Mouse (Mus musculus) right cerebral cortex, postnatal 36 days (tissue): ENCODE measurements around the gene Smo.

ENCODE experiments used
- DNase-seq, 2 experiments: peaks; one replicate each; pipeline ENCODE4 v3.0.0; 2022; ENCODE audit warnings: low spot score in 2 of 2, mixed read lengths in 1 of 2

The Smo gene

DNA sequence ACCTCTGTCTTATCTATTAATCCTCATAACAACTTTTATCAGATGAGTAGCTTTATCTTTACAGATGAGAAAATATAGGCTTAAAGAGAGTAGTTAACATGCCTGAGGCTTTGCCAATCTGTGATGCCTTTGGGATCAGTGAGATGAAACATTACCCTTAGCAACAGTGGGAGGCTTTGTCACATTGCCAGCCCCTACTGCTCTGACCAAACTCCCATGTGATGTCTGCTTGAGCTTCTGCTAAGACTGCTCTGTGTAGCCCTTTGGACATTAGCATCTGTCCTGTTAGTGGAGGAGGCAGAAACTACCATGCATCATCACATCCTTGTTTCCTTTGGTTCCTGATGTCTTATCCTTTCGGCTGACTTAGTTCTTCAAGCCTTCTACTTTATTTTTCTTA, 40.3 kb downstream of the Smo start:
- DNase-seq = no peak

- no peak for DNase-seq
Observed at GRCm38 (mm10) chr6:29776542-29777237, 41.4 kb downstream of the Smo start.

- DNase-seq = no peak
Observed at GRCm38 (mm10) chr6:29777238-29777555, 41.9 kb downstream of the Smo start.

- no peak for DNase-seq
Observed at GRCm38 (mm10) chr6:29780082-29780481, 44.8 kb downstream of the Smo start.

- no peak for DNase-seq
Observed at GRCm38 (mm10) chr6:29780571-29780970, 45.3 kb downstream of the Smo start.

DNA sequence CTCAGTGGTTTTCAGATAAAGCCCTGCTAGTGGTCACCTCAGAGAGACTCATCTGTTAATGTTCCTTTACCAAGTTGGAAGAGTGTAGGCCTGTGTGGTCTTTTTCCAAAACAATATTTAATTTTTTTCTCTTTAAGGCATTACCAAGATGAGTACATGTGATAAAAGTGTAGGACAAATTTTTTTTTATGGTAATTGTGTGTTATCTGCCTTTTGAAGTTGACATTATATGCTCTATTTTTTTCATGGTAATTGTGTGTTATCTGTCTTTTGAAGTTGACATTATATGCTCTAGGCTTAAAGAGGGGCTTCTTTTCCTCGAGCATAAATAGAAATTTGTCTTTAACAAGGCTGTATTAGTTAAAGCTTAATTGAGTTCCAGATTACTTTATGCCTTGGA, 46.9 kb downstream of the Smo start:
- DNase-seq = no peak

DNA sequence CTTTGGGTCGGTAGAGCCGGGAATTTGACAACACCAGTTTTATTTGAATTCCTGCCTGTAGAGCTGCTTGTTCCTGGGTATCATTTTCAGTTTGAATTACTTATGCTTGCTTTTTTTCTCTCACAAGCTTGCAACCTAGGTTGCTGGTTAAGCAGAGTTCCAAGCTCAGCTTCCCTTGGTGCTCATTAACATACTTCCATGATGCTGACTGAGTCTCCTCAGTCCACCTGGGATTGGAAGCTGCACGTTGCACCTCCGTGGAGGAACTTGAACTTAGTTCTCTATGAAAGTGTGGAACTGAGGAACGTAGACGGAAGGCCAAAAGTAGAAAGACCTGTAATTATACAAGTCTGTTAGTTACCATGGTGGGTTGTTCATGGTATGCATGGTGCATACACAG, 48.7 kb downstream of the Smo start:
- DNase-seq = no peak

DNA sequence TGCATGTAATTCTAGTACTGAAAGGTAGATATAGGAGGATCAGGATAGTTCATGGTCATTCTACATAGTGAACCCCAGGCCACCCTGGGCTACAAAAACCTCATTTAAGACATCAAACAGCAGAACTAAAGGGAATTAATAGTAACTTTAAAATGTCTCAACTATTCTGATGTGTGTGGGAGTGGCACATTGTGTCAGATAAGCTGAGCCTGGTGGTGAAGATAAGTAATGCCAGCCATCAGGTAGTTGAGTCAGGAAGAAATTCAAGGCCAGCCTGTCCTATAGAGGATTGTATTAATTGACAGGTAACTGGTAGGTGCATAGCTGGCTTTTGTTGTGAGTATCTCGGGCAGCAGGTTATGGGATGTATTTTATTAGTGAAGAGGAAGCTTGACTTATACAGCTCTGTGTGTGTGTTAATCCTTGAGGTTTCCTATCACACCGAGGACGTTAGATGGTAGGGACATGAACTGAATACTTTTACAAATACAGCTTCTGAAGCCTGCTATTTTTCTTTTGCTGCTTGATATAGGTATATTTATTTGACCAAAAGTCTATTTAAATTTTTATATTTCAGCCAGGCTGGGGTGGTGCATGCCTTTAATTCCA, 49.2 kb downstream of the Smo start:
- DNase-seq = no peak

GRCm38 (mm10) chr6:29785759-29786158, 50.5 kb downstream of the Smo start:
- DNase-seq = no peak

DNA sequence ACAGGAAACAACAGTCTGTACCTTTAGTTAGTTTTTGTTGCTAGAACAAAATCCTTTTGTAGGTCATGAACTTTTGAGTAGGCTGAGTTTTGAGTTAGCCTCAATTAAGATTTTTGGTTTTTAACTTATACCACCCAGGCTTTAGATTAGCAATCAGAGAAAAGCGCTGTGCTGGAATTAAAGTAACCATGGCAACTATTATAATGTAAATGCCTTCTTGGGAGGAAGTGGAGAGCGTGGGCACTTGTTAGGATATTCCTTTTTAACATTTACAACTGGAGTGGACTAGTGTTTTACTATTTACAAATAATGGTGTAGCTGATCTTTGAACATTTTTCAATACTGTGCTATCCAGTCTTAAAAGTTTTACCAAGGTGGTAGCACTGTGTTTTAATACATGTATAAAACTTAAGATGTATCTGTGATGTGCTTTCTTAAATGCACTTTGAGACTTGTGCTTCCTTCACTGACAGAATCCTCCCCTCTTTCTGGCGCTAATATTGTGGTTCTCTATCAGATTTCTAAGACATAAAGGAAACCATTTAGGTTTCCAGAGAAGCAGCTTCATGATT, 53.6 kb downstream of the Smo start:
- no peak for DNase-seq

DNA sequence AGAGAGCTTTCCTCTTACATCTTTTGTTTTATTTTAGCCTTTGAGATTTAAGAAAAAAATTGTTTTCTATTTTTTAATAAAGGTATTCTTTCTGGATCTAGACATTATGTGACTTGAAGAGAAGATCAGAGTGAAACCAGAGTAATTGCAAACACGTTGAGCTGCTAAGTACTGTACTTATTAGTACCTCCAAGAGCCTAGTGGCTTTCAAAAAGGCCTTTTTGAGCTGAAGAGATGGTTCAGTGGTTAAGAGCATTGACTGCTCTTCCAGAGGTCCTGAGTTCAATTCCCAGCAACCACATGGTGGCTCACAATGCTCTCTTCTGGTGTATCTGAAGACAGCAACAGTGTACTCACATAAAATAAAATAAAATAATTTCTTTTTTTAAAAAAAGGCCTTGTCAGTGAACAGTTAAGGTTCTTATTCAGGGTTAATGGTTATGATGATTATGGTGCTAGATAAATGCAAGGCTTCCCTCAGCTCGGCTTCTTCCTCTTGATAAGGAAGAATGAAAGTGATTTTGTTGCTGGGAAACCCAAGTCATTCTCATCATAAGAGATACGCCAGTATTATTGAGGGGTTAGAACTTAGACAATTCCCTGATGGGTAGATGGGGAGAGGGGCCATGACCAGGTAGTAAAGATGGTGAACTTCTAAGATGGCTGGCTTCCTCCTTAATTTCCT, 54.9 kb downstream of the Smo start:
- DNase-seq = no peak

DNA sequence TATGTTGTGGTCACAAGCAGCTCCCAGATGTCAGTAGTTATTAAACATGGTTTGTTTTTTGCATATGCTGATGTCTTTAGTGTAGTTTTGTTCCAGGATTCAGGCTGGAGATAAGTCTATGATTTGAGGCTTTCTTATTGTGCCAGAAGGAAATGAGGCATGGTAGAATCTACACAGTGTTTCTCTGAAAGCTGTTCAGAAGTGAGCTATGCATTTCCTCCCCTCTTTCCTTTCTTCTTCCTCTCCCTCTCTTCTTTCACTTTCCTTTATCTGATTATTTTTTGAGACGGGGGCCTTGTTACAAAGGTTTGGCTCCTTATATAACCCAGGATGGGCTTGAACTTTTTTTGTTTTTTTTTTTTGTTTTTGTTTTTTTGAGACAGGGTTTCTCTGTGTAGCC, 58.2 kb downstream of the Smo start:
- DNase-seq = no peak

DNA sequence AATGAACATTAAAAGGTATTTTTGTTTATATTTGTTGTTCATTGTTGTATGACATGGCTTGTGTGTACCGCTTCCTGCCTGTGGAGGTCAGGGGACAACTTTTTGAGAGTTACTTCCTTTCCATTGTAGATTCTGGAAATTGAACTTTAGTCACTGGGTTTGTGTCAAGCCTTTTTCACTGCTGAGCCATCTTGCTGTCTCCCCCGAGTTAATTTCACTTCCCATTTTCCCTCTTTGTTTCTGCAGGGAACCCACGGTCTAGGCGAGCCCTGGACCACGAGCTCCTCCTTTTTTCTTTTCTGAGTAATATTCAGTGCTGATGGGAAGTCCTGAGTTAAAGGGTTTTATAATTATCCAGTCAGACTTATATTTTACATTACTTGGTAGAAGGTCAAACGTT, 59.3 kb downstream of the Smo start:
- DNase-seq = no peak

DNA sequence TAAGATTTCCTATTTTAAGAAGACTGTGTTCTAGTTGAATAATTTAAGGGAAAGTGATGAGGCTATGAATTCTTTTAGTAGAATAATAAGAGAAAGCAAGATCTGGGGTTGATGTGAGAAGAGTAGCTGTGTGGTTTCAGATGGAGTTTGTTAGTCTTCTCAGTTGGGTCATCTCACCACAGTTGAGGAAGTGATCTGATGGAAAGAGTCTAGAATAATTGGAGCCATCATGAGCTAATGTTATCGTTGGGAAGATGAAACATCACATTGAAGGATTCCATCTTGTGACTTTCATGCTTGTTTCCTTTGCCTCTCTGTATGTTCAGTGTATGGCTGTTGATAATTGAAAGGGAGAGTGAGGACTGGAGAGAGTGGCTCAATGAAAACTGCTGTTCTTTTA, 67.7 kb downstream of the Smo start:
- DNase-seq = no peak

GRCm38 (mm10) chr6:29804006-29804405, 68.7 kb downstream of the Smo start:
- DNase-seq = no peak

DNA sequence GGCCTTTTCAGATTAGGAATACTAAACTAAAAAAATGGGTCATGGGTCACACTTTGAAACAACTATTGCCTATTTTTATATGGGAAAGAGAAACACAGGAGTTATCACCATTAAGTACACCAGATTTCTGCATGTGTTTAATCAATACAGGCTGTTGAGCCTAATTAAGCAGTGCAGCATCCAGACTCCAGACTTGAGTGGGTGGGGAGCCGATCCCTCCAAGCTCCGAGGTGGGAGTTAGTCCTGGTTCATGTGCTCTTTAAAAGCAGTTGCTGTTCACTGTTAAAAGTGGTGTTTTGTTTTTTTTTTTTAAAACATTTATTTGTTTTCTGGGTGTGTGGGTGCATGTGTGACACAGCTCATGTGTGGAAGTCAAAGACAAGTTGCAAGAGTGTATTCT, 70.1 kb downstream of the Smo start:
- no peak for DNase-seq
